Mouse (Mus musculus) hindbrain, postnatal 0 days (tissue): Measurements from ENCODE around the gene Uqcc2. TPM values are rescaled to one million over a fixed set of nuclear protein-coding genes. Genes with fewer than 3 reads are reported as not detected.

Source experiments
- ATAC-seq: fragments of 200-750 bp; cut with Nextera tagmentation; 2 replicates; pipeline ENCODE4 v1.8.0; 2017; ENCODE audit warnings: mild to moderate bottlenecking, moderate TSS enrichment, moderate library complexity
- DNase-seq: peaks from one replicate; pipeline ENCODE4 v3.0.0-alpha.2; 2015; ENCODE audit warnings: low spot score
- H3K27ac ChIP-seq: fragments of 300-500 bp; sonication (generic); 2 replicates; pipeline ENCODE4 v1.5.1; 2014; ENCODE audit warnings: mild to moderate bottlenecking
- H3K27me3 ChIP-seq: fragments of 300-500 bp; sonication (generic); 2 replicates; pipeline ENCODE4 v1.6.1; 2014; ENCODE audit warnings: low read length, mixed read lengths; ENCODE audit not compliant: insufficient read depth
- H3K36me3 ChIP-seq: fragments of 300-500 bp; sonication (generic); 2 replicates; pipeline ENCODE4 v1.6.1; 2014; ENCODE audit warnings: low read length, mixed read lengths; ENCODE audit not compliant: insufficient read depth
- H3K4me1 ChIP-seq: fragments of 300-500 bp; sonication (generic); 2 replicates; pipeline ENCODE4 v1.6.1; 2014; ENCODE audit warnings: antibody characterized with exemption, low read length, mixed read lengths; ENCODE audit not compliant: insufficient read depth
- H3K4me2 ChIP-seq: fragments of 300-500 bp; sonication (generic); 2 replicates; pipeline ENCODE4 v1.6.1; 2014; ENCODE audit warnings: low read depth, mild to moderate bottlenecking, low read length, moderate library complexity, mixed read lengths
- H3K4me3 ChIP-seq: fragments of 300-500 bp; sonication (generic); 2 replicates; pipeline ENCODE4 v1.5.1; 2014; ENCODE audit warnings: low read length
- H3K9ac ChIP-seq: fragments of 300-500 bp; sonication (generic); replicated peaks from 2 replicates; pipeline ENCODE4 v1.6.1; 2014; ENCODE audit warnings: mild to moderate bottlenecking, low read length, moderate library complexity, mixed read lengths
- H3K9me3 ChIP-seq: fragments of 300-500 bp; sonication (generic); 2 replicates; pipeline ENCODE4 v1.6.1; 2016; ENCODE audit warnings: low read length, mixed read lengths
- CTCF ChIP-seq: IDR thresholded peaks from 2 replicates; pipeline ENCODE4 v1.5.1; 2016; ENCODE audit warnings: antibody characterized with exemption, control low read depth, low read depth
- WGBS: fragments of 180-500 bp; shearing (Covaris S2); extraction: QIAGEN DNeasy Blood & Tissue Kit; methylation state at CpG from one replicate; pipeline ENCODE4 v1.1.7; 2014; 5-methylcytosine and 5-hydroxymethylcytosine counted together
- polyA plus RNA-seq: library from polyadenylated mRNA; unstranded; fragments of >200 nt; fragmentation: Nextera tagmentation; extraction: Ambion mirVana; gene quantifications from 2 replicates; pipeline ENCODE4 v1.2.1, GENCODE M21; 2015
- total RNA-seq: library from RNA; depleted of rRNA; stranded (reverse); fragments of >200 nt; gene quantifications from 2 replicates; pipeline ENCODE4 v1.2.3, GENCODE M21; 2014

The Uqcc2 gene
- total and polyA plus RNA-seq, 2 experiments from 2014 or later: 283 to 445 TPM

DNA sequence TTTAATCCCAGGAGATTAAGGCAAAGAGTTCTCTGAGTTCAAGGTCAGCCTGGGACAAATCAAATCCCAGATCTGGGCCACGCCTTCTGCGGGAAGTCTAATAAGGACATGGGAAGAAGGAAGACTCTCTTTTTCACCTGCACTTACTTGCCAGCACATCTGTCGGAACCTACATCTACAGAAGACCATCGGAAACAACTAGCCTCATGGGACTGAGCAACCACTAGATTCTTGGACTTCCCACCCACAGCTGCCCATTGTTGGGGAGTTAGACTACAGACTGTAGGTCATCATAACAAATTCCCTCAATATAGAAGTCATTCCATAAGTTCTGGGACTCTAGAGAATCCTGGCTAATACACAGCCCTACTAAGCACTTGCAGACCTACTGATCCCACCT is 34.9 kb upstream of the Uqcc2 start:
- 96% methylated on average over 4 of the region's 4 CpGs for WGBS
- no peaks in the 10 kb centered on the region for H3K4me1 ChIP-seq
- no peak overlapping the region for H3K9ac ChIP-seq
- no peaks in the 10 kb centered on the region for H3K9me3 ChIP-seq
- no peaks in the 10 kb centered on the region for H3K27me3 ChIP-seq
- no peak for ATAC-seq
- no peak for TF ChIP-seq CTCF
- no peak overlapping the region for H3K4me3 ChIP-seq
- DNase-seq: no peak
- H3K36me3 ChIP-seq: no peaks in the 10 kb centered on the region
- no peak overlapping the region for H3K27ac ChIP-seq
- no peak overlapping the region for H3K4me2 ChIP-seq

GRCm38 (mm10) chr17:27167545-27167944 is 33.8 kb upstream of the Uqcc2 start, which contains the start of gene Ip6k3:
Gene Ip6k3 (minus strand): TSS chr17:27167795.
- DNase-seq (peak; percentile 49), ATAC-seq (no peak)
- Histone ChIP-seq H3K27me3 (no peaks in the 10 kb centered on the region), H3K4me1 (no peaks in the 10 kb centered on the region), H3K4me2 (no peak within 1 kb of the TSS), H3K27ac (no peak within 1 kb of the TSS), H3K4me3 (no peak within 1 kb of the TSS), H3K9me3 (no peaks in the 10 kb centered on the region), H3K9ac (no peak within 1 kb of the TSS), H3K36me3 (no peaks in the 10 kb centered on the region)
- 37% methylated on average over 4 of the region's 4 CpGs for WGBS
- TF ChIP-seq CTCF: no peak

DNA sequence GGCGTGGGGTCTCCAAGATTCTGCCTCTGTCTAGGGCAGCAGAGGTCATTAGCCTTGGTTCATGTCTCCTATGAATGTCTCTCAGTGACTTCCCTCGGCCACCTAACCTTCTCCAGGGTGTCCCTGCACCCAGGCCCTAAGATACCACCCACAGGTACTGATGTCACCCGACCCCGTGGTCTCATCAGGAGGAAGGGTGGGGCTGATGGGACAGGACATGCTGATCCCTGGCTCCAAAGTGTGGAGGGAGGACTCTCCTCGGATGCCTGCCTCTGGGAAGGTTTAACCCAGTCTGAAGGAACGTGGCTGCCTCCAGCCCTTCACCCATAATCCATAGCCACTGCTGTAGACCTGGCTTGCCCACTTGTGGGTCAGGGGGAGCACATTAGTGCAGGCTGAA is 33.2 kb upstream of the Uqcc2 start:
- no peak overlapping the region for H3K9ac ChIP-seq
- ATAC-seq (no peak), DNase-seq (no peak)
- H3K4me1 ChIP-seq: no peaks in the 10 kb centered on the region
- H3K27ac ChIP-seq: no peak overlapping the region
- no peak for TF ChIP-seq CTCF
- H3K9me3 ChIP-seq: no peaks in the 10 kb centered on the region
- H3K36me3 ChIP-seq: no peaks in the 10 kb centered on the region
- no peak overlapping the region for H3K4me3 ChIP-seq
- no peak overlapping the region for H3K4me2 ChIP-seq
- 77% methylated on average over 6 of the region's 6 CpGs for WGBS
- no peaks in the 10 kb centered on the region for H3K27me3 ChIP-seq

- H3K4me1 ChIP-seq: no peaks in the 10 kb centered on the region
- no peak overlapping the region for H3K4me2 ChIP-seq
- peak; percentile 87 for TF ChIP-seq CTCF
- DNase-seq: peak; percentile 82
- no peaks in the 10 kb centered on the region for H3K36me3 ChIP-seq
- H3K27me3 ChIP-seq: no peaks in the 10 kb centered on the region
- peak; percentile 69; the same call in 1 of the 2 replicates for ATAC-seq
- no peak overlapping the region for H3K4me3 ChIP-seq
- no peak overlapping the region for H3K27ac ChIP-seq
- H3K9me3 ChIP-seq: no peaks in the 10 kb centered on the region
- WGBS: 64% methylated on average over 8 of the region's 8 CpGs
- no peak overlapping the region for H3K9ac ChIP-seq
Measured at GRCm38 (mm10) chr17:27165054-27165773, 31.5 kb upstream of the Uqcc2 start.

DNA sequence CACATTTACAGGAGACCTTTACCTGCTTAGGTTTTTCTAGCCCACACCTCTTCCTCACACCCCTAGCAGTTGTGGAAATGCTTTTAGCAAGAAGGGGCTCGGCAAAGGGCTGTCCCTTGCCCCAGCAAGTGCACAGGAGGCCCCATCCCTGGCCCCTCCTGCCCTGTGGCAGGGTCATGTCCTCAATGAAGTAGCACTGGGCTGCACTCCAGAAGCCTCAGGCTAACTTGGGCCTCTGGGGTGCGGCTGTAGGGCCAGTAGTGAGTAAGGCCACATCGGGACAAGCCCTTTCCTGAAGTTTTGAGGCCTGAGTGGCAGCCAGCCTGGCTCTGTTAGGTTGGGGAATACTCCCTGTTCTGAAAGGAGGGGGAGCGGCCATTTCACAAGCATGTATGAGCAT is 27.2 kb upstream of the Uqcc2 start:
- H3K9me3 ChIP-seq: no peaks in the 10 kb centered on the region
- 74% methylated on average over 4 of the region's 4 CpGs for WGBS
- TF ChIP-seq CTCF: no peak
- H3K4me1 ChIP-seq: no peaks in the 10 kb centered on the region
- no peak overlapping the region for H3K4me3 ChIP-seq
- no peak overlapping the region for H3K4me2 ChIP-seq
- H3K27me3 ChIP-seq: no peaks in the 10 kb centered on the region
- H3K9ac ChIP-seq: no peak overlapping the region
- ATAC-seq (no peak), DNase-seq (no peak)
- H3K36me3 ChIP-seq: no peaks in the 10 kb centered on the region
- H3K27ac ChIP-seq: no peak overlapping the region

DNA sequence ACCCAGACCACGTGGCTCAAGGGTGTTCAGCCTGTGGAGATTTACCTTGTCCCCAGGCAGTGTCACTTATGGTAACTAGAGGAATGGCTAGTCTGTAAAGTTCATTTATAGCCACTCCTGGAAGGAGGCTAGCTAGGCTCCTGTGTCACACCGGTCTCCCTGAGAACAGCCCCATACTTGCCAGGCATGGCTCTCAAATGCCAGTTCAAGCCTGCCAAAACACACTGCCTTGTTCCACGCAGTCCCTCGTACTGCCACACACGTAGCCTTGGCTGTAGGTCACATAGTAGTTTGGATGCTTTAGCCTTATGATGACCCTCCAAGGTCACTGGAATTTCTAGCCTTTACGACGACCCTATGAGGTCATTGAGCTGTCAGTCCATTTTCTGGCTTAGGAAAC is 25.5 kb upstream of the Uqcc2 start:
- no peaks in the 10 kb centered on the region for H3K36me3 ChIP-seq
- DNase-seq (no peak), ATAC-seq (no peak)
- H3K9ac ChIP-seq: no peak overlapping the region
- no peaks in the 10 kb centered on the region for H3K27me3 ChIP-seq
- H3K4me1 ChIP-seq: no peaks in the 10 kb centered on the region
- no peak overlapping the region for H3K4me3 ChIP-seq
- no peak overlapping the region for H3K4me2 ChIP-seq
- no peak for TF ChIP-seq CTCF
- 78% methylated on average over 7 of the region's 7 CpGs for WGBS
- no peaks in the 10 kb centered on the region for H3K9me3 ChIP-seq
- H3K27ac ChIP-seq: no peak overlapping the region

GRCm38 (mm10) chr17:27158439-27158838 is 24.7 kb upstream of the Uqcc2 start:
- Histone ChIP-seq H3K4me2 (no peak overlapping the region), H3K4me3 (no peak overlapping the region), H3K36me3 (no peaks in the 10 kb centered on the region), H3K4me1 (peaks cover 6% of the 10 kb centered on the region; the same call in 1 of the 2 replicates), H3K9ac (no peak overlapping the region), H3K9me3 (no peaks in the 10 kb centered on the region), H3K27me3 (no peaks in the 10 kb centered on the region), H3K27ac (no peak overlapping the region)
- no peak for ATAC-seq
- 78% methylated on average over 6 of the region's 6 CpGs for WGBS
- DNase-seq: no peak
- TF ChIP-seq CTCF: no peak
